Mouse (Mus musculus): ENCODE results near the gene Tubgcp5. TPM values are rescaled to one million over a fixed set of nuclear protein-coding genes. Genes with fewer than 3 reads are reported as not detected.
A peak's percentile ranks its signal among the peaks of the same experiment; 100 is the strongest.
"Not testable (repeated sequence)": the region's sequence is repeated elsewhere in the genome, so short reads cannot be mapped to it uniquely, and the experiment has no call there.

Tubgcp5 gene
- polyA plus RNA-seq (2016; fragmentation: Nextera tagmentation; extraction: Ambion mirVana), result 14.8 TPM in 2 replicates

DNA sequence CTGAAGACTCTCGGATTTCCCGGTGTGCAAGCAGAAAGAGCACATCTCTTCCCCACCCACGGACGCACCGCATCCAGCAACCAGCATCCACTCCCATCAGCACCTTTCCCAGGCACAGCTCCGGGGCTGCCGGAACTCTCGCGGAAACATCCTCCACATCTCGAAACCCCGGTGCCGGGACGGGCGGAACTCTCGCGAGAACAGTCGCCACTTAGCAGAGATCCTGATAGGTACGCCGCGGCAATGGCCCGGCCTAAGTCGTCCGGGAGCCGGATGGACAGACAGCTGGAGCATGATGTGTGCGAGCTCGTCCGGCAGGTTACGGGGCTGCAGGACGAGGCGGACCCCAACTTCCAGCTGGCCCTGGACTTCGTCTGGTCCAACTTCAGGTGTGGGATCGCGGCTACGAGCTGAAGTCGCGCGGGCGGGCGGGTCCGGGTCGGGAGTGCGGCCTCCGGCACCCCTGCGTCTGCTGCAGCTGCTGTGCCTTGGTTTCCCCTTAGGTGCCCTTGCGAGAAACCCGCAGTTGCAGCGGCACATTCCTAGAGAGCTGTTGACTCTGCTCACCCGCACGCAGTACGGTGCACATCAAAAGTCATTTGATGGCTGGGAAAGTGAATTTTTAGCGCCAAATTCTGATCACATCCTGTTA, at the start of gene Tubgcp5:
Tubgcp5 (plus strand) TSS at position 203 of the 652 bp plus-strand sequence.
- peak within 1 kb of the TSS; percentile 77 for H3K27ac ChIP-seq
- H3K27me3 ChIP-seq (replicated peaks), result no peaks in the 10 kb centered on the region
- H3K4me3 ChIP-seq, result peak within 1 kb of the TSS; percentile 85
- H3K9me3 ChIP-seq (replicated peaks), result no peaks in the 10 kb centered on the region
- H3K36me3 ChIP-seq, result peaks cover 26% of the 10 kb centered on the region
- H3K9ac ChIP-seq, result peak within 1 kb of the TSS; percentile 87
- H3K4me2 ChIP-seq, result peak within 1 kb of the TSS; percentile 81
- peaks cover 30% of the 10 kb centered on the region for H3K4me1 ChIP-seq
- WGBS (ENCODE audit: insufficient replicate concordance), result under 1% methylated on average over 51 of the region's 51 CpGs
- ATAC-seq, result peak; percentile 98

DNA sequence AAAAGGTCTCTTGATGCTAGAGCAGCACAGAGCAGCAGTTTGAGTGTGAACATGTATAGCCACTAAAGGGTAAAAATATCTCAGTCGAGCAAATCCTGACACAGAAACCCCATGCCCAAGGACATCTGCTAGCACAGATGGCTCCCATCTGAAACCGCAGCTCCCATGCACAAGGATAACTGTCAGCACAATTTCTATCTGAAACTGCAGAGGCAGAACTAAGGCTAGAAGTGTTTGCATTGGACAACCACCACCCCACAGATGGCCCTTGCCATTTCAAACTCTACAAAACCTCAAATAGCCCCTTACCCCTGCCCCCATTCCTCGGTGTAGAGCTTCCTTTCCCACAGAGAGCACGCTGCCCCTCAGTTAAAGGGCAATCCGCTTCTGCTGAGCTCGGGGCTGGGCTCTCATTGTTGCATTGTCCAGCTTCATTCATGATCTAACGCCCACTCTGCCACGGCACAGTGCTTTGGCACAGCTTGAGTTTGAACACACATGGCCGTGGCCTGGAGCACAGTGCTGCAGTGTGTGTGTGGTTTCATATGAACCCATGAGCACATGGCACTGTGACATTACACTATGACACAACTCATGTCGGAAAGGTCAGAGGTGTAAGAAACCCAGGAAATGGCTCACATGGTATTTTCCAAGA, 49.3 kb upstream of the Tubgcp5 start:
- Histone ChIP-seq H3K27me3 (replicated peaks) (no peaks in the 10 kb centered on the region), H3K4me2 (no peak overlapping the region), H3K4me3 (no peak overlapping the region), H3K36me3 (no peaks in the 10 kb centered on the region), H3K9ac (no peak overlapping the region), H3K9me3 (replicated peaks) (no peaks in the 10 kb centered on the region), H3K27ac (no peak overlapping the region), H3K4me1 (no peaks in the 10 kb centered on the region)
- 61% methylated on average over 10 of the region's 10 CpGs for WGBS (ENCODE audit: insufficient replicate concordance)
- no peak for ATAC-seq

DNA sequence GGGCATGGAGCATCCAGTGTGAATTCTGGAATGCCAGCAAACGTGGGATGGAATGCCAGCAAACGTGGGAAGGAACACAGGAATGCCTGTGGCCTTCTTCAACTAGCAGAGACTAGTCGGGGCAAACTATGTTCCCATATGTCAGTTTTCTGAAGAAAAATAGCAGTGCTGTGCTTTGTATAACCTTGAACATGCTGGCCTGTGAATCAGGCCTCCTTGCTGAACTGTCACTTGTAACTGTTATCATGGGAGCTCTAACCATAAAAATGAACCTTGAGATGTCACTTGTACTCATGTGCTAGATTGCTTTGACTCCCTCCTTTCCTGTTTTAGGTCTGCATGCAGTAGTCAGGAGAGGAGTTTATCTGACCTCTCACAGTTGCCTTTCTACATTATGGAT, 43.1 kb upstream of the Tubgcp5 start:
- no peak for ATAC-seq
- Histone ChIP-seq H3K4me3 (no peak overlapping the region), H3K36me3 (no peaks in the 10 kb centered on the region), H3K27me3 (replicated peaks) (no peaks in the 10 kb centered on the region), H3K27ac (no peak overlapping the region), H3K9ac (no peak overlapping the region), H3K4me2 (no peak overlapping the region), H3K4me1 (no peaks in the 10 kb centered on the region), H3K9me3 (replicated peaks) (no peaks in the 10 kb centered on the region)
- WGBS (ENCODE audit: insufficient replicate concordance), result 64% methylated on average over 3 of the region's 3 CpGs

DNA sequence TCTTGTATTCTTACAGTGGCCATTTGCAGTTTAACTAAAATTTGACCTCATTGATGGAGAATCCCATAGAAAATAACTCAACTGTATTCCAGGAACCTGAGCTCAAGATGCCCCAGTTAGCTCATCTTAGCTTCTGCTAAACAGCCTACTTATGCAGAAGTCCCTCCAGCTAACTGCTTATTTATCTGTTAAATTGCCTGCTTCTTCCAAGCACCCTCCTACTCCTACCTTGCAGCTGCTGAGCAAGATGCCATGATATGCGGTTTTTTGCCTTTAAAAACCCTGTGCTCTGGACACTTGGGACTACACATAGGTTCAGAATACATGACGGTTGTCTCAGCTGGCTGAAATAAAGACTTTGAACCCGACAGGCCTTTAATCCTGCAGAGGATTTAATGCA, 34.6 kb upstream of the Tubgcp5 start:
- no peak for ATAC-seq
- Histone ChIP-seq H3K36me3 (no peaks in the 10 kb centered on the region), H3K4me3 (no peak overlapping the region), H3K27ac (no peak overlapping the region), H3K4me1 (no peaks in the 10 kb centered on the region), H3K9me3 (replicated peaks) (no peaks in the 10 kb centered on the region), H3K27me3 (replicated peaks) (no peaks in the 10 kb centered on the region), H3K9ac (no peak overlapping the region), H3K4me2 (no peak overlapping the region)
- 46% methylated on average over 3 of the region's 3 CpGs for WGBS (ENCODE audit: insufficient replicate concordance)

- WGBS (ENCODE audit: insufficient replicate concordance), result 16% methylated on average over 3 of the region's 3 CpGs
- H3K36me3 ChIP-seq, result no peaks in the 10 kb centered on the region
- no peaks in the 10 kb centered on the region for H3K4me1 ChIP-seq
- no peaks in the 10 kb centered on the region for H3K27me3 ChIP-seq (replicated peaks)
- no peak within 1 kb of the TSS for H3K4me3 ChIP-seq
- H3K27ac ChIP-seq, result no peak within 1 kb of the TSS
- H3K9me3 ChIP-seq (replicated peaks), result no peaks in the 10 kb centered on the region
- H3K9ac ChIP-seq, result no peak within 1 kb of the TSS
- ATAC-seq, result no peak
- H3K4me2 ChIP-seq, result no peak within 1 kb of the TSS
Measured at GRCm38 (mm10) chr7:55767926-55768325, 26.0 kb upstream of the Tubgcp5 start, which contains the start of gene Siglech. TSS of gene Siglech (plus strand) at chr7:55768178.

- Histone ChIP-seq H3K4me2 (no peak overlapping the region), H3K4me1 (no peaks in the 10 kb centered on the region), H3K4me3 (no peak overlapping the region), H3K36me3 (no peaks in the 10 kb centered on the region), H3K9ac (no peak overlapping the region), H3K27ac (no peak overlapping the region), H3K27me3 (replicated peaks) (no peaks in the 10 kb centered on the region), H3K9me3 (replicated peaks) (no peaks in the 10 kb centered on the region)
- ATAC-seq, result no peak
- WGBS (ENCODE audit: insufficient replicate concordance), result 47% methylated on average over 4 of the region's 4 CpGs
Measured at GRCm38 (mm10) chr7:55780011-55780410, 13.9 kb upstream of the Tubgcp5 start.

GRCm38 (mm10) chr7:55782493-55782892, 11.5 kb upstream of the Tubgcp5 start:
- Histone ChIP-seq H3K4me3 (no peak overlapping the region), H3K36me3 (no peaks in the 10 kb centered on the region), H3K4me2 (no peak overlapping the region), H3K4me1 (no peaks in the 10 kb centered on the region), H3K27me3 (replicated peaks) (no peaks in the 10 kb centered on the region), H3K9ac (no peak overlapping the region), H3K9me3 (replicated peaks) (no peaks in the 10 kb centered on the region), H3K27ac (no peak overlapping the region)
- WGBS (ENCODE audit: insufficient replicate concordance), result 44% methylated on average over 3 of the region's 3 CpGs
- ATAC-seq, result no peak

- WGBS (ENCODE audit: insufficient replicate concordance), result 17% methylated on average over 3 of the region's 3 CpGs
- 0 out of 2 replicates have a peak, but pooled peaks have one; percentile 37 for ATAC-seq
- Histone ChIP-seq H3K27ac (no peak overlapping the region), H3K36me3 (no peaks in the 10 kb centered on the region), H3K9me3 (replicated peaks) (no peaks in the 10 kb centered on the region), H3K9ac (no peak overlapping the region), H3K27me3 (replicated peaks) (no peaks in the 10 kb centered on the region), H3K4me3 (no peak overlapping the region), H3K4me2 (no peak overlapping the region), H3K4me1 (no peaks in the 10 kb centered on the region)
Measured at GRCm38 (mm10) chr7:55784580-55784979, 9.4 kb upstream of the Tubgcp5 start.

DNA sequence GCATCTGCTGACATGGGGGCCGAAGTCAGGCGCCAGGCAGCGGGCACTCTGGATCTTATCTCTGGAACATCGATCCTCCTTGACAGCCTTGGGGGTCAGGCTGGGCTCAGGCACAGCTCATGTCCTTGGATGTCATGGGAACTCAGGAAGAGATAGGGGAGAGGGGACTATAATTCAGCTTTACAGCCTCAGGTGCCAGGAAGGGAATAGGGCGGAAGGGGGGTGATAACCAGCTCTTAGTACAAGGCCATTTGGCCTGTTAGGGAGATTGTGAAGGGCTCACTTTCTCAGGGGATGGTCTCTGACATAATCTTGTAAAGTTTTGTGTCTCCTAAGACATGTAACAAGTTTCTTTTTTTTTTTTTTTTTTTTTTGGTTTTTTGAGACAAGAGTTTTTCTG, 3.4 kb upstream of the Tubgcp5 start:
- H3K27ac ChIP-seq; ATAC-seq; H3K36me3 ChIP-seq; H3K4me3 ChIP-seq; H3K9ac ChIP-seq; H3K4me2 ChIP-seq; H3K27me3 ChIP-seq (replicated peaks); H3K9me3 ChIP-seq (replicated peaks): not testable (repeated sequence)
- 56% methylated on average over 5 of the region's 5 CpGs for WGBS (ENCODE audit: insufficient replicate concordance)
- peaks cover 23% of the 10 kb centered on the region for H3K4me1 ChIP-seq

DNA sequence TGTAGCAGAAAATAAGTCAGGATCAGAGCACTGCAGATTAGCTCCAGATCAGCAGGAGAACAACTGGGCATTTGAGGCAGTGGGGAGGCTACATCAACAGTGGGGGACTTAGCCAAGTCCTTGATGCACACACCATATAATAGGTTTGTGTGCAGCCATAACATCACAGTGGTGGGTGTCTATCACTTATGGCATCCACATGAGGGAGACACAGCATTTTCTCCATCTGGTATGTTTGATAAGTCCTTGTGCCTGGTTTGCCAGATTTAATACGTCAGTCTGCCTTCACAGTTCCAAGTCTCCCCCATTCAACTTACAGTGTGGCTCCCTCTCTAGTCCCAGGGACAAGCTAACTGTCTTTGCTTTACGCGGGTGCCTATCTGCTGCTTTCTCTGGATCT, 1.7 kb upstream of the Tubgcp5 start:
- Histone ChIP-seq H3K4me3 (no peak overlapping the region), H3K4me2 (no peak overlapping the region), H3K9me3 (replicated peaks) (no peaks in the 10 kb centered on the region), H3K27me3 (replicated peaks) (no peaks in the 10 kb centered on the region), H3K27ac (no peak overlapping the region), H3K9ac (no peak overlapping the region), H3K36me3 (peaks cover 14% of the 10 kb centered on the region), H3K4me1 (peaks cover 30% of the 10 kb centered on the region)
- ATAC-seq, result no peak
- WGBS (ENCODE audit: insufficient replicate concordance), result 61% methylated on average over 3 of the region's 3 CpGs

DNA sequence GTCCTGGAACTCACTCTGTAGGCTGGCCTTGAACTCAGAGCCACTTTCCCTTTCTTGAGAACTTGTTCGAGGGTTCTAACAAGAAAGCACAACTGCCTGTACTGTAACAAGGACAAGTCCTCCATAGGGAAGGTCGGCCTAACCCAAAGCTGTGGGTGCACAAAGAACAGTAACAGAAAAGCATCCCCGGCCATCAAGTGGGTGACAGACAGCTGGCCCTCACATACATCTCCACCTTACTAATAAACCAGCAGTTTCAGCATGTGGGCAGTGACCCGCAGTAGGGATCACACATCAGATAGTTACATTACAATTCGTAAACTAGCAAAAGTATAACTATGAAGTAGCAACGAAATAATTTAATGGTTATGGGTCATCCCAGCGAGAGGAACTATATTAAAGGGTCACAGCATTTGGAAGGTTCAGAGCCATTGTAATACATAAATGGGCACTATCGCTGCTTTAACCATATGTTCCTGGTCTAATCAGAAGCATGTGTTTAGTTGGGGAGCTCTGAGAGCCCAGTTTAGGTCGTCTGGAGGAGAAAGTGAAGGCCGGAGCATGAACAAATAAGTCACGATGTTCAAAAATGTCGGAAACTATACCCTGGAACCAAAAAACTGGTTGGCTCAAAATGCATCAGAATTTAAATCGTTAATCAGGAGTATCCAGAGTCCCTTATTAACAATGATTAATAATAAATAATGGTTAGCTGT, 560 bp upstream of the Tubgcp5 start:
- 37% methylated on average over 13 of the region's 13 CpGs for WGBS (ENCODE audit: insufficient replicate concordance)
- Histone ChIP-seq H3K4me1 (peaks cover 30% of the 10 kb centered on the region), H3K4me3 (peak overlapping the region; percentile 85), H3K4me2 (peak overlapping the region; percentile 81), H3K36me3 (peaks cover 20% of the 10 kb centered on the region), H3K27ac (no peak overlapping the region), H3K9me3 (replicated peaks) (no peaks in the 10 kb centered on the region), H3K27me3 (replicated peaks) (no peaks in the 10 kb centered on the region), H3K9ac (peak overlapping the region; percentile 87)
- no peak for ATAC-seq

DNA sequence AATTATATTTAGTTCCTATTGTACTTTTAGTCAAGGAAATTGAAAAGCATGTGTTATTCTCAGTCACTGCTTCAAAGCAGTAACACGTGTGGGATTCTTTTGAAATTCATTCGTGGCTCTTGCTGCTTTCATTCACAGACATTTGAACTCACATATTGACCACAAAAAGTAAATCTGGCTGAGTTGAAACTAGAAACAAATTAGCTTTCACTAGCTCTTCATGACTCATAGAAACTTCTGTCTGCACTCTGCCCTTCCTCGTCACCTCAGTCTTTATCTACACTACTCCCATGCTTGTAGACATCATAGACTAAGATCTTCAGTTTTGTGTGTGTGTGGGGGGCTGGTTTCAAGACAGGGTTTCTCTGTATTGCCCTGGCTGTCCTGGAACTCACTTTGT, 6.0 kb downstream of the Tubgcp5 start:
- peaks cover 74% of the 10 kb centered on the region for H3K36me3 ChIP-seq
- ATAC-seq, result no peak
- WGBS (ENCODE audit: insufficient replicate concordance), result 75% methylated on average over 3 of the region's 3 CpGs
- H3K4me3 ChIP-seq, result no peak overlapping the region
- no peak overlapping the region for H3K9ac ChIP-seq
- no peak overlapping the region for H3K4me2 ChIP-seq
- H3K27ac ChIP-seq, result no peak overlapping the region
- no peaks in the 10 kb centered on the region for H3K27me3 ChIP-seq (replicated peaks)
- H3K4me1 ChIP-seq, result peaks cover 12% of the 10 kb centered on the region
- H3K9me3 ChIP-seq (replicated peaks), result no peaks in the 10 kb centered on the region
